Mouse (Mus musculus) cerebellum, adult 2 months (tissue): Measurements from ENCODE around the gene Zbtb20.

Source experiments
- CTCF ChIP-seq: fragments of 200-500 bp; IDR thresholded peaks from 2 replicates; pipeline ENCODE4 v1.5.1; 2011; ENCODE audit warnings: low read depth, mild to moderate bottlenecking, control low read depth, low read length, moderate library complexity, borderline replicate concordance; ENCODE audit not compliant: insufficient read depth
- POLR2A ChIP-seq: fragments of 200-500 bp; IDR thresholded peaks from 2 replicates; pipeline ENCODE4 v1.6.1; 2011; ENCODE audit warnings: low read length, control low read depth, borderline replicate concordance; ENCODE audit not compliant: insufficient read depth

- no peak for TF ChIP-seq CTCF
- TF ChIP-seq POLR2A = no peak
These were observed 509.4 kb downstream of the Zbtb20 start for GRCm38 (mm10) chr16:43384953-43385619.
